Mouse (Mus musculus): ENCODE data around the gene Adh6b.
A peak's percentile ranks its signal among the peaks of the same experiment; 100 is the strongest.
"Not testable (repeated sequence)": the region's sequence is repeated elsewhere in the genome, so short reads cannot be mapped to it uniquely, and the experiment has no call there.

Gene Adh6b

DNA sequence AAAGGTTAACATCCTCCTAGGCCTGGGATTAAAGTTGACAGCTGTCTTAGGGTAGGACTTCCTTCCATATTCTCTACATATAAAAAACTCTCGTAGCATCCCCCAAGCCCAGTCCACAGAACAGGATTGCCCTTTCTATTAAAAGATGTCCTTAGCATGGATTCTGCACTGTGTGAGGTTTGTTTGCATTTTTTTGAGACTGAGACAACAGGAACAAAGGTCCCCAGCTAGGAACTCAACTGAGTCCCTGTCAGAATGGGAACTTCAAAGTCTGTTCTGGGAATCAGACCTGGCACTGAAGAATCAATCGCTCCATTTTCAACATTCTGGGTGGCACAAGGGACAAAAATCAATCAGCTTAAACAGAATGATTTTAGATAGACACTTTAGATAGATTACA, 21.3 kb downstream of the Adh6b start:
- no peak for DNase-seq

DNA sequence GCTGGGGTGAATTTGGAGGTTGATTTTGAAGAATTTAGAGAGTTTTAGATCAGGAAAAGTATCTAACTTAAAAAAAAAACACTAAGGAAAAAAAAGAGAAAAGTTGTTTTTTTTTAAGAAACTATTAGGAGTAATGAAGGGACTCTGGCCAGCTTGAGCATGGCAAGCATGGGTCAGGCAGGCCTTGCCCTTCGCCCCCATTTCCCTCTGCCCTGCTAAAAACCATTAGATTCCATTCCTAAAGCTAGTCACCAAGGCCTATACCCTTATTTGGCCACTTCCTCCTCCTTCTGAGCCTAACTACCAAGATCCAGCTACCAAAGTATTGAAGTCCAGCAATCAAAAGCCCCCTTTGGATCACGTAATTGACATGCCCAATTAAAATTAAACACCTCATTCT, 24.6 kb downstream of the Adh6b start:
- no peak for DNase-seq

DNA sequence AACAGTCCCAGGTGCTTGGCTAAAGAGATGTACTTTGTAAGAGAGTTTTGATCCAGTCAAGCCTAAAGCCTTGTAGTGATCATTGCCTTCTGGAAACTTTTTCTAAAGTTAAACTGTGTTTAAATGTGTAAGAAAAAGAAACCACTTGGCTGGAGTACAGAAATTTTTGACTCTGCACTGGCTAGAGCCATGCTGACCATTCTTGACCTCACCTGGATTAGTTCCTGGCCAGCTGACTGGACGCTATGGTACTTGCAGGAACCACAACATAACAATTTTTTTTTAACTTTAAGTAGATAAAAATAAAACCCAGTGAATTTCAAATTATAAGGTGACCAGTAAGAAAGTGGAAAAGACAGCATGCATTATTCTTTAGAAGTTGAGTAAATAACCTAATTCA, 28.0 kb downstream of the Adh6b start:
- DNase-seq, result no peak

DNA sequence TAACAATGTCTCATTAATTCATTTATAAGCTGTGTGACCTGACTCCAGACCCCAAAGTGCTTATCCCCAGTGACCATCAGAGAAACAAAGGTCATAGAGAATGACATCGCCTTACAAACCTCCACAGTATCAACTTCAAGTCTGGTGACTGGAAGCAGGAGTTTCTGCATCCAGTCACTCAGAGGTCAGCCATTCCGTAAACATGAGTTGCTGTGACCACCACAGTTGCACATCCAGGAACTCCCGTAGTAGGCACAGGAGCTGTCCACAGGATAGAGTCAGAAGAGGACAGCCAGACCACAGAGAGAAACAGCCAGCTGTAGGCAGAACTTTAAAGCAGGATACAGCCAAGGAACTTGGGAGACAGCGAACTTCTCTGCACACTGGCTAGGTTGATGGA, 28.7 kb downstream of the Adh6b start:
- not testable (repeated sequence) for DNase-seq

DNA sequence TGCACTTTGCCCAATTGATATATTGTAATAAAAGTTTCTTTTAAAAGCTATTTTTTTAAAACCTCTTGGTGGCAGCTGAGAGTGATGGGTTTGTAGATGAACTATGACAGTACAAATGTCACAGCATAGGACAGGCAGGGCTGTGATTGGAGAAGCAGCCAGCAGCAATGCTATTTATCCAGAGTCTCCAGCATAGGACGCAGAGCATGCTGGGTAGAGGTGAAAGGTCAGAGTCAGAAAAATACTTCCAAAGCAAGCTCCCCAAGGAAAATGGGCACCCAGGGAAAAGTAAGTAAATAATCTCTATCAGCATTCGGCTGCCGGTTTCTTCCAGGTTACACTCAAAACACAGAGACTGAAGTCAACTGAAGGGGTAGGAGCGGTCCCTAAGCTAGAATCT, 32.3 kb downstream of the Adh6b start:
- no peak for DNase-seq

DNA sequence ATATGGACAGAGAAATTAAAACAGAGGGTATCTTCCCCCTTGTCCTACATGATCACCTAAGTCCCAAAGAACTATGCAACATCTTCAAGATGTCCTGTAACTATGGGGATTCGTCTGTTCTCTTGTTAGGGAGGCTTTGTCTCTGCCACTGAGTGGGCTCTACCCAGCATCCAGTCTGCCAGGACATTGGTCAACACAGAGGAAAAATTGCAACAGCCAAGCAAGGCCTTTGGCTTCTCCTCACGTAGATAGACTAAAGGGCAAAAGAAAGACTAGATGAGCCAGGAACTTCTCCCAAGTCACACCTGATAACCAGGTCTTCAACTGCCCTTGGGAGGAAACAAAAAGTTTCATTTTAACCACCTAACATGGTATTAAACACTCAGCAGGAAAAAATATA, 33.6 kb downstream of the Adh6b start:
- DNase-seq, result no peak

DNA sequence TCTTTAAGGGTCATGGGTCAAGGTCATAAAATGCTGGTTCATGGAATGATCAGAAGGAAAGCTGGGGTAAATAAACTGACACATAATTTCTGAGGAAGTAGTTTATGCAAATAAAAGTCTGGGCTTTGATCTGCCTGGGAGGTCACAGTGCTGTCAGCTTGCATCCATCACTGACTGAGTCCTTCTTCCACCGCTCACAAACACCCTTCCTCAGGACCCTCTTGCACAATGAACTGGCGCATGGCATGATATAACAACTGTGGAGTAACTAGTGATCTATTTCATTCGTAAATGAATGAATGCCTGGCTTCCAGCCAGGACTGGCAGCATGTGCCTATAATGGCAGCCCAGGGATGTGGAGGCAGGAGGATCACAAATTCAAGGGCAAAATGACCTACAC, 39.6 kb downstream of the Adh6b start:
- peak; percentile 25 to 58 for DNase-seq

- DNase-seq, result no peak
Measured at GRCm38 (mm10) chr3:138387155-138387554, 45.6 kb downstream of the Adh6b start.

- no peak for DNase-seq
Measured at GRCm38 (mm10) chr3:138404872-138405271, 63.3 kb downstream of the Adh6b start.

GRCm38 (mm10) chr3:138405341-138405740, 63.8 kb downstream of the Adh6b start:
- peak in 1 of 2 experiments; percentile 21 for DNase-seq

- no peak for DNase-seq
Measured at GRCm38 (mm10) chr3:138405840-138406239, 64.3 kb downstream of the Adh6b start.

GRCm38 (mm10) chr3:138407920-138408319, 66.3 kb downstream of the Adh6b start:
- DNase-seq, result no peak
